Mouse (Mus musculus) limb, embryonic 12.5 days (tissue): ENCODE results near the gene Naaladl1. TPM values are rescaled to one million over a fixed set of nuclear protein-coding genes. Genes with fewer than 3 reads are reported as not detected.
A peak's percentile ranks its signal among the peaks of the same experiment; 100 is the strongest.
"Not testable (repeated sequence)": the region's sequence is repeated elsewhere in the genome, so short reads cannot be mapped to it uniquely, and the experiment has no call there.

ENCODE experiments used
- ATAC-seq: fragments of 200-750 bp; cut with Nextera tagmentation; 2 replicates; pipeline ENCODE4 v1.8.0; 2017; ENCODE audit warnings: low read depth, moderate TSS enrichment; ENCODE audit not compliant: insufficient number of reproducible peaks, insufficient read depth, low FRiP score, low TSS enrichment
- H3K27ac ChIP-seq: fragments of 300-500 bp; sonication (generic); 2 replicates; pipeline ENCODE4 v1.5.1; 2016; ENCODE audit warnings: mild to moderate bottlenecking, moderate library complexity
- H3K27me3 ChIP-seq: fragments of 300-500 bp; sonication (generic); 2 replicates; pipeline ENCODE4 v1.6.1; 2016; ENCODE audit warnings: mild to moderate bottlenecking, moderate library complexity
- H3K36me3 ChIP-seq: fragments of 300-500 bp; sonication (generic); 2 replicates; pipeline ENCODE4 v1.6.1; 2016; ENCODE audit warnings: mild to moderate bottlenecking, moderate library complexity
- H3K4me1 ChIP-seq: fragments of 300-500 bp; sonication (generic); replicated peaks from 2 replicates; pipeline ENCODE4 v1.6.1; 2016
- H3K4me2 ChIP-seq: fragments of 300-500 bp; sonication (generic); 2 replicates; pipeline ENCODE4 v1.6.1; 2016; ENCODE audit warnings: mild to moderate bottlenecking, moderate library complexity
- H3K4me3 ChIP-seq: fragments of 300-500 bp; sonication (generic); replicated peaks from 2 replicates; pipeline ENCODE4 v1.5.1; 2016; ENCODE audit warnings: mild to moderate bottlenecking
- H3K9ac ChIP-seq: fragments of 300-500 bp; sonication (generic); replicated peaks from 2 replicates; pipeline ENCODE4 v1.6.1; 2016; ENCODE audit warnings: mild to moderate bottlenecking, moderate library complexity
- H3K9me3 ChIP-seq: fragments of 300-500 bp; sonication (generic); 2 replicates; pipeline ENCODE4 v1.6.1; 2016; ENCODE audit warnings: mild to moderate bottlenecking, moderate library complexity
- WGBS: fragments of 180-500 bp; shearing (Covaris S2); methylation state at CpG from one replicate; pipeline ENCODE4 v1.1.7; 2016; 5-methylcytosine and 5-hydroxymethylcytosine counted together
- polyA plus RNA-seq: library from polyadenylated mRNA; unstranded; fragments of >200 nt; fragmentation: Nextera tagmentation; extraction: Ambion mirVana; gene quantifications from 2 replicates; pipeline ENCODE4 v1.2.1, GENCODE M21; 2016

Naaladl1 gene
- polyA plus RNA-seq, 1 experiment from 2014 or later, result 0.71 TPM

GRCm38 (mm10) chr19:6132171-6132827 lies 26.7 kb downstream of the Naaladl1 start:
- peak overlapping the region; percentile 0; the same call in 1 of the 2 replicates for H3K27ac ChIP-seq
- H3K36me3 ChIP-seq, result peaks cover 34% of the 10 kb centered on the region
- H3K4me2 ChIP-seq, result no peak overlapping the region
- ATAC-seq, result no peak
- H3K4me1 ChIP-seq, result 0 out of 2 replicates have a peak, but pooled peaks cover 2% of the 10 kb centered on the region
- no peak overlapping the region for H3K9ac ChIP-seq
- no peaks in the 10 kb centered on the region for H3K27me3 ChIP-seq
- WGBS, result 79% methylated on average over 7 of the region's 7 CpGs
- H3K9me3 ChIP-seq, result no peaks in the 10 kb centered on the region
- no peak overlapping the region for H3K4me3 ChIP-seq

- not testable (repeated sequence) for H3K9ac ChIP-seq, ATAC-seq, H3K4me3 ChIP-seq, H3K4me2 ChIP-seq, H3K27ac ChIP-seq, H3K9me3 ChIP-seq, H3K4me1 ChIP-seq, H3K27me3 ChIP-seq
- WGBS, result 51% methylated on average over 1 of the region's 1 CpGs
- peaks cover 40% of the 10 kb centered on the region for H3K36me3 ChIP-seq
These were observed 27.6 kb downstream of the Naaladl1 start for GRCm38 (mm10) chr19:6133197-6133596.

GRCm38 (mm10) chr19:6136397-6136796 lies 30.8 kb downstream of the Naaladl1 start:
- Histone ChIP-seq H3K4me1 (peaks cover 9% of the 10 kb centered on the region), H3K4me2 (no peak overlapping the region), H3K36me3 (peaks cover 40% of the 10 kb centered on the region), H3K27ac (no peak overlapping the region), H3K4me3 (no peak overlapping the region), H3K27me3 (no peaks in the 10 kb centered on the region), H3K9ac (0 out of 2 replicates have a peak overlapping the region, but pooled peaks have one; percentile 18), H3K9me3 (no peaks in the 10 kb centered on the region)
- 82% methylated on average over 3 of the region's 3 CpGs for WGBS
- no peak for ATAC-seq

GRCm38 (mm10) chr19:6139701-6140100 lies 34.1 kb downstream of the Naaladl1 start:
- no peak for ATAC-seq
- no peaks in the 10 kb centered on the region for H3K9me3 ChIP-seq
- H3K36me3 ChIP-seq, result peaks cover 31% of the 10 kb centered on the region
- peak overlapping the region; percentile 86; the same call in 1 of the 2 replicates for H3K9ac ChIP-seq
- peak overlapping the region; percentile 64 for H3K4me3 ChIP-seq
- H3K27ac ChIP-seq, result no peak overlapping the region
- H3K27me3 ChIP-seq, result no peaks in the 10 kb centered on the region
- 91% methylated on average over 6 of the region's 6 CpGs for WGBS
- peak overlapping the region; percentile 83 for H3K4me2 ChIP-seq
- peaks cover 14% of the 10 kb centered on the region for H3K4me1 ChIP-seq

- H3K4me2 ChIP-seq, result peak overlapping the region; percentile 83
- H3K4me3 ChIP-seq, result peak overlapping the region; percentile 64
- ATAC-seq, result no peak; the same call in 1 of the 2 replicates
- no peaks in the 10 kb centered on the region for H3K9me3 ChIP-seq
- WGBS, result 9% methylated on average over 16 of the region's 16 CpGs
- H3K4me1 ChIP-seq, result peaks cover 14% of the 10 kb centered on the region
- peaks cover 24% of the 10 kb centered on the region for H3K36me3 ChIP-seq
- H3K9ac ChIP-seq, result peak overlapping the region; percentile 86
- H3K27me3 ChIP-seq, result no peaks in the 10 kb centered on the region
- H3K27ac ChIP-seq, result peak overlapping the region; percentile 98
These were observed 34.7 kb downstream of the Naaladl1 start for GRCm38 (mm10) chr19:6140374-6140677.

- Histone ChIP-seq H3K9me3 (no peaks in the 10 kb centered on the region), H3K27me3 (no peaks in the 10 kb centered on the region), H3K4me3 (peak within 1 kb of the TSS; percentile 64), H3K4me2 (peak within 1 kb of the TSS; percentile 83), H3K36me3 (peaks cover 19% of the 10 kb centered on the region), H3K4me1 (peaks cover 14% of the 10 kb centered on the region), H3K9ac (peak within 1 kb of the TSS; percentile 86), H3K27ac (peak within 1 kb of the TSS; percentile 98)
- peak; percentile 91 for ATAC-seq
- 0% methylated on average over 67 of the region's 68 CpGs for WGBS
These were observed 35.3 kb downstream of the Naaladl1 start, which contains the start of gene Batf2 for GRCm38 (mm10) chr19:6140678-6141393. Gene Batf2 (plus strand): TSS chr19:6140983.

- under 1% methylated on average over 15 of the region's 15 CpGs for WGBS
- no peaks in the 10 kb centered on the region for H3K27me3 ChIP-seq
- peaks cover 14% of the 10 kb centered on the region for H3K4me1 ChIP-seq
- peak within 1 kb of the TSS; percentile 83 for H3K4me2 ChIP-seq
- peak; percentile 56 for ATAC-seq
- no peaks in the 10 kb centered on the region for H3K9me3 ChIP-seq
- H3K9ac ChIP-seq, result peak within 1 kb of the TSS; percentile 86
- peak within 1 kb of the TSS; percentile 98 for H3K27ac ChIP-seq
- H3K4me3 ChIP-seq, result peak within 1 kb of the TSS; percentile 64
- peaks cover 14% of the 10 kb centered on the region for H3K36me3 ChIP-seq
These were observed 35.8 kb downstream of the Naaladl1 start, which contains the start of gene Arl2 for GRCm38 (mm10) chr19:6141394-6141749. Gene Arl2 (minus strand): TSS chr19:6141548.

GRCm38 (mm10) chr19:6144842-6145241 lies 39.3 kb downstream of the Naaladl1 start:
- Histone ChIP-seq H3K4me3 (no peak overlapping the region), H3K4me2 (no peak overlapping the region), H3K27ac (no peak overlapping the region), H3K4me1 (peaks cover 10% of the 10 kb centered on the region), H3K9me3 (no peaks in the 10 kb centered on the region), H3K27me3 (no peaks in the 10 kb centered on the region), H3K36me3 (no peaks in the 10 kb centered on the region), H3K9ac (no peak overlapping the region)
- ATAC-seq, result no peak
- 86% methylated on average over 5 of the region's 5 CpGs for WGBS

- H3K36me3 ChIP-seq, result no peaks in the 10 kb centered on the region
- H3K27me3 ChIP-seq, result no peaks in the 10 kb centered on the region
- 84% methylated on average over 9 of the region's 9 CpGs for WGBS
- no peaks in the 10 kb centered on the region for H3K9me3 ChIP-seq
- no peak overlapping the region for H3K4me3 ChIP-seq
- ATAC-seq, result no peak
- no peak overlapping the region for H3K27ac ChIP-seq
- no peak overlapping the region for H3K4me2 ChIP-seq
- no peaks in the 10 kb centered on the region for H3K4me1 ChIP-seq
- no peak overlapping the region for H3K9ac ChIP-seq
These were observed 49.6 kb downstream of the Naaladl1 start for GRCm38 (mm10) chr19:6155174-6155573.

- no peak for ATAC-seq
- H3K4me1 ChIP-seq, result no peaks in the 10 kb centered on the region
- no peak overlapping the region for H3K4me3 ChIP-seq
- H3K27ac ChIP-seq, result no peak overlapping the region
- no peak overlapping the region for H3K9ac ChIP-seq
- H3K36me3 ChIP-seq, result no peaks in the 10 kb centered on the region
- WGBS, result 61% methylated on average over 8 of the region's 8 CpGs
- H3K9me3 ChIP-seq, result no peaks in the 10 kb centered on the region
- no peak overlapping the region for H3K4me2 ChIP-seq
- no peaks in the 10 kb centered on the region for H3K27me3 ChIP-seq
These were observed 50.8 kb downstream of the Naaladl1 start for GRCm38 (mm10) chr19:6156372-6156771.

- 75% methylated on average over 6 of the region's 6 CpGs for WGBS
- no peaks in the 10 kb centered on the region for H3K9me3 ChIP-seq
- no peak overlapping the region for H3K4me2 ChIP-seq
- ATAC-seq, result no peak
- H3K27me3 ChIP-seq, result no peaks in the 10 kb centered on the region
- H3K27ac ChIP-seq, result no peak overlapping the region
- H3K4me1 ChIP-seq, result no peaks in the 10 kb centered on the region
- H3K4me3 ChIP-seq, result no peak overlapping the region
- no peak overlapping the region for H3K9ac ChIP-seq
- no peaks in the 10 kb centered on the region for H3K36me3 ChIP-seq
These were observed 51.6 kb downstream of the Naaladl1 start for GRCm38 (mm10) chr19:6157220-6157619.
